Mouse (Mus musculus): Measurements from ENCODE around the gene Pms2. TPM values are rescaled to one million over a fixed set of nuclear protein-coding genes. Genes with fewer than 3 reads are reported as not detected.

The Pms2 gene
- polyA plus RNA-seq (2012; rRNA removed) (4.1 and 6.7 TPM in 2 replicates), polyA plus RNA-seq (2014; fragmentation: Nextera tagmentation; extraction: Ambion mirVana) (13.6 and 15.7 TPM in 2 replicates)

GRCm38 (mm10) chr5:143909417-143910400 lies at the start of gene Pms2, which contains the start of gene Aimp2:
Gene Pms2, plus strand, starts transcription at chr5:143909964.
Gene Aimp2, minus strand, starts transcription at chr5:143909847.
- WGBS (ENCODE audit: insufficient replicate concordance): under 1% methylated on average over 70 of the region's 70 CpGs
- peak within 1 kb of the TSS; percentile 99 for H3K4me2 ChIP-seq (ENCODE audit: low read depth)
- peak; percentile 99 for DNase-seq (ENCODE audit: low read depth in 3 of 3, low spot score in 3 of 3)
- peak within 1 kb of the TSS; percentile 69 to 84 for H3K4me3 ChIP-seq (ENCODE audit: insufficient read depth in 1 of 2, low read depth in 2 of 2, low read length in 2 of 2)
- peak; percentile 94 for ATAC-seq (ENCODE audit: insufficient read depth)
- peak within 1 kb of the TSS; percentile 93 for H3K27ac ChIP-seq
- H3K27me3 ChIP-seq (ENCODE audit: control insufficient read depth, insufficient read depth, low read length): no peaks in the 10 kb centered on the region
- peaks cover 17% of the 10 kb centered on the region for H3K36me3 ChIP-seq (replicated peaks; ENCODE audit: control insufficient read depth, insufficient read depth, low read depth)
- no peaks in the 10 kb centered on the region for H3K9me3 ChIP-seq (ENCODE audit: control insufficient read depth, low read length)
- H3K9ac ChIP-seq (replicated peaks): peak within 1 kb of the TSS; percentile 85
- TF ChIP-seq CTCF (IDR thresholded peaks at IDR 0.05; ENCODE audit: low read depth) (no peak), EP300 (IDR thresholded peaks at IDR 0.05; ENCODE audit: low read depth) (no peak)
- peaks cover 16% of the 10 kb centered on the region in 2 experiments for H3K4me1 ChIP-seq (replicated peaks; ENCODE audit: control insufficient read depth in 2 of 2, insufficient read depth in 2 of 2, low read length in 1 of 2)

- Histone ChIP-seq H3K9ac (replicated peaks) (no peak overlapping the region), H3K27me3 (ENCODE audit: control insufficient read depth, insufficient read depth, low read length) (no peaks in the 10 kb centered on the region), H3K36me3 (replicated peaks; ENCODE audit: control insufficient read depth, insufficient read depth, low read depth) (peaks cover 51% of the 10 kb centered on the region), H3K27ac (no peak overlapping the region), H3K4me3 (ENCODE audit: insufficient read depth in 1 of 2, low read depth in 2 of 2, low read length in 2 of 2) (no peak overlapping the region), H3K4me1 (replicated peaks; ENCODE audit: control insufficient read depth in 2 of 2, insufficient read depth in 2 of 2, low read length in 1 of 2) (peaks cover 0 to 3% of the 10 kb centered on the region in 2 experiments; a peak in 1 of 4 replicates), H3K9me3 (ENCODE audit: control insufficient read depth, low read length) (no peaks in the 10 kb centered on the region), H3K4me2 (ENCODE audit: low read depth) (no peak overlapping the region)
- WGBS (ENCODE audit: insufficient replicate concordance): 90% methylated on average over 11 of the region's 11 CpGs
- DNase-seq (ENCODE audit: low read depth in 3 of 3, low spot score in 3 of 3) (no peak), ATAC-seq (ENCODE audit: insufficient read depth) (no peak)
- TF ChIP-seq EP300 (IDR thresholded peaks at IDR 0.05; ENCODE audit: low read depth) (no peak), CTCF (IDR thresholded peaks at IDR 0.05; ENCODE audit: low read depth) (no peak)
Observed at GRCm38 (mm10) chr5:143871547-143872169, 38.1 kb upstream of the Pms2 start.

DNA sequence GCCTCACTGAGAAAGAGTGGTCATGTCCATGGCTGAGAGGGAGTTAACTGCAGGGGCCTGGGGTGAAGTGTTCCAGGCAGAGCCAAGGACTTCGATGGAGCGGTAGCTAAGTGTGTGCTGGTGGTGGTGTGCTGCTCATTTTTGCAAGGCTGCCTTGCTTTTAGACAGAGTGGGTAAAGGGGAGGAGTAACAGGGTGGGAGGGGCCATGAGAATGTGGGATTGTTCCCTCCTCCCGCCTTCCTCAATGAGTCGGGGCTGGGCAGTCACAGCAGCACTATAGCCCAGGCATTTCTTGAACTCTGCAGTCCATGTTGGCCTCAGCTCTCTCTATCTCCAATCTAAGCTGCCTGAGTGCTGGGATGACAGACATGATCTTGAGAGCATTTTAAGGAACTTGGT lies 35.2 kb upstream of the Pms2 start:
- peak; percentile 57 for ATAC-seq (ENCODE audit: insufficient read depth)
- peaks cover 79% of the 10 kb centered on the region for H3K36me3 ChIP-seq (replicated peaks; ENCODE audit: control insufficient read depth, insufficient read depth, low read depth)
- no peak for DNase-seq (ENCODE audit: low read depth in 3 of 3, low spot score in 3 of 3)

GRCm38 (mm10) chr5:143885274-143885673 lies 24.5 kb upstream of the Pms2 start:
- DNase-seq (ENCODE audit: low read depth in 3 of 3, low spot score in 3 of 3) (no peak), ATAC-seq (ENCODE audit: insufficient read depth) (no peak)
- H3K27ac ChIP-seq: no peak overlapping the region
- H3K4me1 ChIP-seq (replicated peaks; ENCODE audit: control insufficient read depth in 2 of 2, insufficient read depth in 2 of 2, low read length in 1 of 2): no peaks in the 10 kb centered on the region
- 96% methylated on average over 3 of the region's 3 CpGs for WGBS (ENCODE audit: insufficient replicate concordance)
- H3K9me3 ChIP-seq (ENCODE audit: control insufficient read depth, low read length): no peaks in the 10 kb centered on the region
- H3K36me3 ChIP-seq (replicated peaks; ENCODE audit: control insufficient read depth, insufficient read depth, low read depth): peaks cover 100% of the 10 kb centered on the region
- no peak for TF ChIP-seq CTCF (IDR thresholded peaks at IDR 0.05; ENCODE audit: low read depth)
- H3K27me3 ChIP-seq (ENCODE audit: control insufficient read depth, insufficient read depth, low read length): no peaks in the 10 kb centered on the region
- no peak overlapping the region for H3K4me2 ChIP-seq (ENCODE audit: low read depth)
- no peak overlapping the region for H3K9ac ChIP-seq (replicated peaks)
- no peak overlapping the region for H3K4me3 ChIP-seq (ENCODE audit: insufficient read depth in 1 of 2, low read depth in 2 of 2, low read length in 2 of 2)

More for the DNA sequence above, 35.2 kb upstream of the Pms2 start:
- 68% methylated on average over 4 of the region's 4 CpGs for WGBS (ENCODE audit: insufficient replicate concordance)
- no peak overlapping the region for H3K4me3 ChIP-seq (ENCODE audit: insufficient read depth in 1 of 2, low read depth in 2 of 2, low read length in 2 of 2)
- no peaks in the 10 kb centered on the region for H3K9me3 ChIP-seq (ENCODE audit: control insufficient read depth, low read length)
- H3K27me3 ChIP-seq (ENCODE audit: control insufficient read depth, insufficient read depth, low read length): no peaks in the 10 kb centered on the region
- H3K9ac ChIP-seq (replicated peaks): no peak overlapping the region
- peaks cover 0 to 3% of the 10 kb centered on the region in 2 experiments; a peak in 1 of 4 replicates for H3K4me1 ChIP-seq (replicated peaks; ENCODE audit: control insufficient read depth in 2 of 2, insufficient read depth in 2 of 2, low read length in 1 of 2)
- no peak overlapping the region for H3K4me2 ChIP-seq (ENCODE audit: low read depth)
- H3K27ac ChIP-seq: no peak overlapping the region
- no peak for TF ChIP-seq EP300 (IDR thresholded peaks at IDR 0.05; ENCODE audit: low read depth)
- no peak for TF ChIP-seq CTCF (IDR thresholded peaks at IDR 0.05; ENCODE audit: low read depth)

GRCm38 (mm10) chr5:143890741-143891140 lies 19.0 kb upstream of the Pms2 start:
- H3K9me3 ChIP-seq (ENCODE audit: control insufficient read depth, low read length): no peaks in the 10 kb centered on the region
- TF ChIP-seq CTCF (IDR thresholded peaks at IDR 0.05; ENCODE audit: low read depth) (no peak), EP300 (IDR thresholded peaks at IDR 0.05; ENCODE audit: low read depth) (no peak)
- H3K9ac ChIP-seq (replicated peaks): no peak overlapping the region
- peaks cover 0 to 17% of the 10 kb centered on the region in 2 experiments; a peak in 3 of 4 replicates for H3K4me1 ChIP-seq (replicated peaks; ENCODE audit: control insufficient read depth in 2 of 2, insufficient read depth in 2 of 2, low read length in 1 of 2)
- no peaks in the 10 kb centered on the region for H3K27me3 ChIP-seq (ENCODE audit: control insufficient read depth, insufficient read depth, low read length)
- no peak for ATAC-seq (ENCODE audit: insufficient read depth)
- no peak for DNase-seq (ENCODE audit: low read depth in 3 of 3, low spot score in 3 of 3)
- H3K4me2 ChIP-seq (ENCODE audit: low read depth): no peak overlapping the region
- no peak overlapping the region for H3K27ac ChIP-seq
- 77% methylated on average over 6 of the region's 6 CpGs for WGBS (ENCODE audit: insufficient replicate concordance)
- H3K36me3 ChIP-seq (replicated peaks; ENCODE audit: control insufficient read depth, insufficient read depth, low read depth): peaks cover 96% of the 10 kb centered on the region
- no peak overlapping the region for H3K4me3 ChIP-seq (ENCODE audit: insufficient read depth in 1 of 2, low read depth in 2 of 2, low read length in 2 of 2)

Data from liver, embryonic 14.5 days (tissue).